Mouse (Mus musculus): ENCODE results near the gene Ush1g. TPM values are rescaled to one million over a fixed set of nuclear protein-coding genes. Genes with fewer than 3 reads are reported as not detected.

Gene Ush1g
- polyA plus RNA-seq, 1 experiment from 2014 or later: 0.14 TPM

- DNase-seq (ENCODE audit: low spot score) (no peak), ATAC-seq (replicated peaks; ENCODE audit: low FRiP score, low TSS enrichment, low read depth) (no peak)
- Histone ChIP-seq H3K36me3 (ENCODE audit: control insufficient read depth, insufficient read depth, low read length) (no peaks in the 10 kb centered on the region), H3K4me3 (ENCODE audit: low read depth, low read length) (no peak overlapping the region), H3K4me2 (ENCODE audit: low read length) (no peak overlapping the region), H3K9ac (ENCODE audit: low read length) (no peak overlapping the region), H3K27ac (ENCODE audit: low read depth) (no peak overlapping the region), H3K4me1 (replicated peaks; ENCODE audit: control insufficient read depth, insufficient read depth, low read length) (no peaks in the 10 kb centered on the region; the same call in 1 of the 2 replicates), H3K27me3 (replicated peaks; ENCODE audit: control insufficient read depth, insufficient read depth, low read length) (peaks cover 19% of the 10 kb centered on the region), H3K9me3 (ENCODE audit: control insufficient read depth, low read length) (no peaks in the 10 kb centered on the region)
- WGBS: 88% methylated on average over 4 of the region's 4 CpGs
These were observed 21.1 kb downstream of the Ush1g start for GRCm38 (mm10) chr11:115300745-115301144.

GRCm38 (mm10) chr11:115298160-115298559 lies 23.7 kb downstream of the Ush1g start:
- no peak for ATAC-seq (replicated peaks; ENCODE audit: low FRiP score, low TSS enrichment, low read depth)
- Histone ChIP-seq H3K9me3 (ENCODE audit: control insufficient read depth, low read length) (no peaks in the 10 kb centered on the region), H3K36me3 (ENCODE audit: control insufficient read depth, insufficient read depth, low read length) (no peaks in the 10 kb centered on the region), H3K9ac (ENCODE audit: low read length) (no peak overlapping the region), H3K4me2 (ENCODE audit: low read length) (no peak overlapping the region), H3K4me3 (ENCODE audit: low read depth, low read length) (no peak overlapping the region), H3K27me3 (replicated peaks; ENCODE audit: control insufficient read depth, insufficient read depth, low read length) (peaks cover 19% of the 10 kb centered on the region), H3K27ac (ENCODE audit: low read depth) (no peak overlapping the region), H3K4me1 (replicated peaks; ENCODE audit: control insufficient read depth, insufficient read depth, low read length) (no peaks in the 10 kb centered on the region; the same call in none of the 2 replicates)
- 77% methylated on average over 8 of the region's 8 CpGs for WGBS
- DNase-seq (ENCODE audit: low spot score): no peak

DNA sequence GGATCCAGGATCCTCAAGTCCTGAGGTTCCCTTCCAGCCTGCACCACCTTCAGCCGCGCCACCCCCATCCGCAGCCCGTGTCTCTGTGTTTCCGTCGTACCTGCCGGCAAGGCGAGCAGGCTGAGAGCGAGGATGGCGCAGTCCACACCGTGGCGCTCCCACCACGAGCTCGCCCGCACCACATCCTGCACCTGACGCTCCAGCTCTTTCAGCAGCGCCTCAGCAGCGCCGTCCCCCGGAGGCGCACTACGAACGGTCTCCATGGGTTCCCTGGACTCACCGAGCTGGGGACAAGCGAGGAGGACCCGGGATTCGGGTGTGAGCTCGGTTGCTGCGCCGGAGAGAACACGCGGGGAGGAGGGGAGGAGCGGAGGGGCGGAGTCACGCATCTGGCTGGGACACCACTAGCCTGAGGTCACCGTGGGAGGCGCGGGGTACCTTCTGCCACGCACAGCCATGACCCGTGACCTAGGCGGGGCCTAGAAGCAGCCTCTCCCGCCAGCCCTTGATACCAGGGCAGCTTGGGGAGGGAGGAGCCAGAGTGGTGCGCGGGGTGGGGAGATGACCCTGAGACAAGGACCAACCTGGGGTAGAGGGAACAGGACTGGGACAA lies 24.5 kb downstream of the Ush1g start, which contains the start of gene Fads6:
TSS of gene Fads6 (minus strand) at position 450 of the 613 bp plus-strand sequence.
- H3K4me2 ChIP-seq (ENCODE audit: low read length): peak within 1 kb of the TSS; percentile 73
- H3K4me3 ChIP-seq (ENCODE audit: low read depth, low read length): peak within 1 kb of the TSS; percentile 39
- peak; percentile 77 for DNase-seq (ENCODE audit: low spot score)
- H3K27ac ChIP-seq (ENCODE audit: low read depth): no peak within 1 kb of the TSS
- peaks cover 19% of the 10 kb centered on the region for H3K27me3 ChIP-seq (replicated peaks; ENCODE audit: control insufficient read depth, insufficient read depth, low read length)
- H3K4me1 ChIP-seq (replicated peaks; ENCODE audit: control insufficient read depth, insufficient read depth, low read length): no peaks in the 10 kb centered on the region; the same call in none of the 2 replicates
- no peaks in the 10 kb centered on the region for H3K36me3 ChIP-seq (ENCODE audit: control insufficient read depth, insufficient read depth, low read length)
- no peaks in the 10 kb centered on the region for H3K9me3 ChIP-seq (ENCODE audit: control insufficient read depth, low read length)
- peak; percentile 66 for ATAC-seq (replicated peaks; ENCODE audit: low FRiP score, low TSS enrichment, low read depth)
- WGBS: 1% methylated on average over 44 of the region's 44 CpGs
- peak within 1 kb of the TSS; percentile 36 for H3K9ac ChIP-seq (ENCODE audit: low read length)

- Histone ChIP-seq H3K36me3 (ENCODE audit: control insufficient read depth, insufficient read depth, low read length) (no peaks in the 10 kb centered on the region), H3K9me3 (ENCODE audit: control insufficient read depth, low read length) (no peaks in the 10 kb centered on the region), H3K4me3 (ENCODE audit: low read depth, low read length) (peak overlapping the region; percentile 39), H3K27me3 (replicated peaks; ENCODE audit: control insufficient read depth, insufficient read depth, low read length) (peaks cover 19% of the 10 kb centered on the region), H3K4me2 (ENCODE audit: low read length) (peak overlapping the region; percentile 73), H3K4me1 (replicated peaks; ENCODE audit: control insufficient read depth, insufficient read depth, low read length) (no peaks in the 10 kb centered on the region; the same call in none of the 2 replicates), H3K9ac (ENCODE audit: low read length) (peak overlapping the region; percentile 36), H3K27ac (ENCODE audit: low read depth) (no peak overlapping the region)
- DNase-seq (ENCODE audit: low spot score) (peak; percentile 55), ATAC-seq (replicated peaks; ENCODE audit: low FRiP score, low TSS enrichment, low read depth) (no peak)
- 55% methylated on average over 21 of the region's 21 CpGs for WGBS
These were observed 25.2 kb downstream of the Ush1g start for GRCm38 (mm10) chr11:115296471-115297210.

GRCm38 (mm10) chr11:115295939-115296338 lies 25.9 kb downstream of the Ush1g start:
- Histone ChIP-seq H3K9me3 (ENCODE audit: control insufficient read depth, low read length) (no peaks in the 10 kb centered on the region), H3K27ac (ENCODE audit: low read depth) (no peak overlapping the region), H3K4me1 (replicated peaks; ENCODE audit: control insufficient read depth, insufficient read depth, low read length) (no peaks in the 10 kb centered on the region; the same call in none of the 2 replicates), H3K27me3 (replicated peaks; ENCODE audit: control insufficient read depth, insufficient read depth, low read length) (peaks cover 19% of the 10 kb centered on the region), H3K9ac (ENCODE audit: low read length) (no peak overlapping the region), H3K4me2 (ENCODE audit: low read length) (no peak overlapping the region), H3K36me3 (ENCODE audit: control insufficient read depth, insufficient read depth, low read length) (no peaks in the 10 kb centered on the region), H3K4me3 (ENCODE audit: low read depth, low read length) (no peak overlapping the region)
- WGBS: 90% methylated on average over 11 of the region's 11 CpGs
- ATAC-seq (replicated peaks; ENCODE audit: low FRiP score, low TSS enrichment, low read depth) (no peak), DNase-seq (ENCODE audit: low spot score) (no peak)

- DNase-seq (ENCODE audit: low spot score): peak; percentile 56
- peak overlapping the region; percentile 18 for H3K27ac ChIP-seq (ENCODE audit: low read depth)
- H3K4me2 ChIP-seq (ENCODE audit: low read length): peak overlapping the region; percentile 18; the same call in 1 of the 2 replicates
- H3K9me3 ChIP-seq (ENCODE audit: control insufficient read depth, low read length): no peaks in the 10 kb centered on the region
- peaks cover 13% of the 10 kb centered on the region for H3K27me3 ChIP-seq (replicated peaks; ENCODE audit: control insufficient read depth, insufficient read depth, low read length)
- ATAC-seq (replicated peaks; ENCODE audit: low FRiP score, low TSS enrichment, low read depth): 0 out of 2 replicates have a peak, but pooled peaks have one; percentile 9
- H3K4me1 ChIP-seq (replicated peaks; ENCODE audit: control insufficient read depth, insufficient read depth, low read length): peaks cover 9% of the 10 kb centered on the region
- no peaks in the 10 kb centered on the region for H3K36me3 ChIP-seq (ENCODE audit: control insufficient read depth, insufficient read depth, low read length)
- H3K9ac ChIP-seq (ENCODE audit: low read length): no peak overlapping the region
- WGBS: 49% methylated on average over 14 of the region's 14 CpGs
- no peak overlapping the region for H3K4me3 ChIP-seq (ENCODE audit: low read depth, low read length)
These were observed 29.0 kb downstream of the Ush1g start for GRCm38 (mm10) chr11:115292631-115293375.

GRCm38 (mm10) chr11:115291503-115291902 lies 30.3 kb downstream of the Ush1g start:
- peaks cover 2% of the 10 kb centered on the region; the same call in 1 of the 2 replicates for H3K27me3 ChIP-seq (replicated peaks; ENCODE audit: control insufficient read depth, insufficient read depth, low read length)
- DNase-seq (ENCODE audit: low spot score) (no peak), ATAC-seq (replicated peaks; ENCODE audit: low FRiP score, low TSS enrichment, low read depth) (no peak)
- H3K4me1 ChIP-seq (replicated peaks; ENCODE audit: control insufficient read depth, insufficient read depth, low read length): peaks cover 9% of the 10 kb centered on the region
- no peaks in the 10 kb centered on the region for H3K36me3 ChIP-seq (ENCODE audit: control insufficient read depth, insufficient read depth, low read length)
- no peak overlapping the region for H3K4me3 ChIP-seq (ENCODE audit: low read depth, low read length)
- 77% methylated on average over 10 of the region's 10 CpGs for WGBS
- H3K4me2 ChIP-seq (ENCODE audit: low read length): no peak overlapping the region
- no peak overlapping the region for H3K9ac ChIP-seq (ENCODE audit: low read length)
- H3K27ac ChIP-seq (ENCODE audit: low read depth): no peak overlapping the region
- no peaks in the 10 kb centered on the region for H3K9me3 ChIP-seq (ENCODE audit: control insufficient read depth, low read length)

DNA sequence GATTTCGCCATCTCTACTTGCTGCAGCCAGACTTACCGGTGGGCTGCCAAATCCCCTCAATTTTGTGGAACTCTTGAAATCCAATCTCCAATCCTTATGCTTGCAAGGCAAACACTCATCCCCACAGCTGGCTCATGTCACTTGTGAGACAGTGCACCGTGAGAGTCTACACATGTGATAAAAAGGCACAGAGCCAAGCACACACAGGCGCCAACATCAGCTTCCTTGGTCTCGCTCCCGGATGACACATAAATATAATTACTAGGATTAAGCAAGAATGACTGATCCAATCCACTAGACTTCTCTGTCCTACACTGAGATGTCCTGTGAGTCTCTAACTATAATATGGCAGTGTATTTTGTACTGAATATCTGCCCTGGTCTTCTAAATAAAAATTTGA lies 30.9 kb downstream of the Ush1g start:
- DNase-seq (ENCODE audit: low spot score) (no peak), ATAC-seq (replicated peaks; ENCODE audit: low FRiP score, low TSS enrichment, low read depth) (0 out of 2 replicates have a peak, but pooled peaks have one; percentile 16)
- H3K27me3 ChIP-seq (replicated peaks; ENCODE audit: control insufficient read depth, insufficient read depth, low read length): no peaks in the 10 kb centered on the region
- peaks cover 9% of the 10 kb centered on the region for H3K4me1 ChIP-seq (replicated peaks; ENCODE audit: control insufficient read depth, insufficient read depth, low read length)
- H3K9me3 ChIP-seq (ENCODE audit: control insufficient read depth, low read length): no peaks in the 10 kb centered on the region
- no peak overlapping the region for H3K4me2 ChIP-seq (ENCODE audit: low read length)
- H3K9ac ChIP-seq (ENCODE audit: low read length): no peak overlapping the region
- H3K36me3 ChIP-seq (ENCODE audit: control insufficient read depth, insufficient read depth, low read length): no peaks in the 10 kb centered on the region
- no peak overlapping the region for H3K4me3 ChIP-seq (ENCODE audit: low read depth, low read length)
- 40% methylated on average over 6 of the region's 6 CpGs for WGBS
- H3K27ac ChIP-seq (ENCODE audit: low read depth): peak overlapping the region; percentile 35; the same call in 1 of the 2 replicates
